Mouse (Mus musculus) kidney, adult 2 months (tissue): ENCODE data around the gene Fam57b. TPM values are rescaled to one million over a fixed set of nuclear protein-coding genes. Genes with fewer than 3 reads are reported as not detected.

ENCODE experiments used
- DNase-seq: peaks from one replicate; pipeline ENCODE4 v3.0.0; 2021
- H3K27ac ChIP-seq: fragments of 200-500 bp; 2 replicates; pipeline ENCODE4 v1.5.1; 2012; ENCODE audit warnings: low read depth, low read length, control low read depth, inconsistent platforms; ENCODE audit not compliant: insufficient read depth
- H3K27me3 ChIP-seq: fragments of 200-500 bp; replicated peaks from 2 replicates; pipeline ENCODE4 v1.6.1; 2012; ENCODE audit warnings: mild to moderate bottlenecking, moderate library complexity, low read length, inconsistent platforms; ENCODE audit not compliant: control insufficient read depth, insufficient read depth
- H3K36me3 ChIP-seq: fragments of 200-500 bp; 2 replicates; pipeline ENCODE4 v1.6.1; 2012; ENCODE audit warnings: mild to moderate bottlenecking, moderate library complexity, low read length, inconsistent platforms; ENCODE audit not compliant: control insufficient read depth, insufficient read depth
- H3K4me1 ChIP-seq: fragments of 200-500 bp; 2 replicates; pipeline ENCODE4 v1.6.1; 2011; ENCODE audit warnings: low read length; ENCODE audit not compliant: control insufficient read depth, insufficient read depth
- H3K4me3 ChIP-seq: fragments of 200-500 bp; 2 replicates; pipeline ENCODE4 v1.5.1; 2011; ENCODE audit warnings: mild to moderate bottlenecking, low read depth, low read length, control low read depth; ENCODE audit not compliant: insufficient read depth
- CTCF ChIP-seq: fragments of 200-500 bp; conservative IDR thresholded peaks from 2 replicates; pipeline ENCODE4 v1.5.1; 2011; ENCODE audit warnings: low read depth, mild to moderate bottlenecking, control low read depth, low read length, moderate library complexity, mixed read lengths; ENCODE audit not compliant: insufficient read depth, insufficient read length
- POLR2A ChIP-seq: fragments of 200-500 bp; IDR thresholded peaks from one replicate; pipeline ENCODE4 v1.6.1; 2011; ENCODE audit warnings: low read depth, low read length, control low read depth
- WGBS: fragments of 180-500 bp; shearing (Covaris S2); methylation state at CpG from one replicate; pipeline ENCODE4 v1.1.7; 2018; 5-methylcytosine and 5-hydroxymethylcytosine counted together
- polyA plus RNA-seq: library from polyadenylated mRNA; depleted of rRNA; stranded (reverse); fragments of >200 nt; gene quantifications from 2 replicates; pipeline ENCODE4 v1.2.3, GENCODE M21; 2012

The Fam57b gene
- polyA plus RNA-seq, 1 experiment, result 6.3 TPM

DNA sequence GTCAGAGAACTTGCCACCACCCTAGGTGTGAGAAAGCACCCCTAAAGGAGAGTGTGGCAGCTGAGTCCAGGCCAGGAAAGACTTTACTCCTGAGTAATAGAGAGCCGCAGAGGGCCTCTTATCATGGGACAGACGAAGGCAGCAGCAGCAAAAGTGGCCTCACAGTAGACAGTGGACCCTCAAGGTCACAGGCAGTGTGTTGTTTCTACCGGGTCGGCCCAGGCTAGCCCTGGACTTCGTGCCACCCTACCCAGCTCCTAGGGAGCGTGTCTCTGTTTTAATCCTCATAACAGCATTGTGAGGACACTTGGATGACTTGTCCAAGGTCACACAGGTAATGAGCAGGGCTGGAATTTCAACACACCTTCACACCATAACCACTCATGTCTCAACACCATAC, 52.7 kb downstream of the Fam57b start:
- WGBS, result 80% methylated on average over 6 of the region's 6 CpGs
- DNase-seq, result no peak
- H3K27me3 ChIP-seq, result peaks cover 3% of the 10 kb centered on the region
- TF ChIP-seq CTCF (no peak), POLR2A (no peak)
- H3K4me3 ChIP-seq, result no peak overlapping the region
- no peak overlapping the region for H3K27ac ChIP-seq
- H3K4me1 ChIP-seq, result no peaks in the 10 kb centered on the region
- no peaks in the 10 kb centered on the region for H3K36me3 ChIP-seq

DNA sequence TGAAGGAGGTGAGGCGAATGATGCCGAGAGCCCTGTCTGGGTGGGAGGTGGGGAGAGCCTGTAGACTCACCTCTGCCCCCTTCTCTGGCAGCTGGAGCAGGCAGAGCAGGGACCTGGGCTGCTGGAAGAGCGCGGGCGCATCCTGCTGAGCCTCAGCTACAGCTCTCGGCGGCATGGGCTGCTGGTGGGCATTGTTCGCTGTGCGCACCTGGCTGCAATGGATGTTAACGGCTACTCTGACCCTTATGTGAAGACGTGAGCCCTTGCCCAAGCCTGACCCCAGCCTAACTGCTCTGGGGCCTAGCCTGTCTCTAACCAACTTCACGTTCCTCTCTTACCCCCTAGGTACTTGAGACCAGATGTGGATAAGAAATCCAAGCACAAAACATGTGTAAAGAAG, 53.7 kb downstream of the Fam57b start:
- DNase-seq, result no peak
- no peaks in the 10 kb centered on the region for H3K4me1 ChIP-seq
- no peaks in the 10 kb centered on the region for H3K36me3 ChIP-seq
- no peak overlapping the region for H3K4me3 ChIP-seq
- no peak overlapping the region for H3K27ac ChIP-seq
- 64% methylated on average over 12 of the region's 12 CpGs for WGBS
- TF ChIP-seq POLR2A, result no peak
- H3K27me3 ChIP-seq, result peaks cover 3% of the 10 kb centered on the region

DNA sequence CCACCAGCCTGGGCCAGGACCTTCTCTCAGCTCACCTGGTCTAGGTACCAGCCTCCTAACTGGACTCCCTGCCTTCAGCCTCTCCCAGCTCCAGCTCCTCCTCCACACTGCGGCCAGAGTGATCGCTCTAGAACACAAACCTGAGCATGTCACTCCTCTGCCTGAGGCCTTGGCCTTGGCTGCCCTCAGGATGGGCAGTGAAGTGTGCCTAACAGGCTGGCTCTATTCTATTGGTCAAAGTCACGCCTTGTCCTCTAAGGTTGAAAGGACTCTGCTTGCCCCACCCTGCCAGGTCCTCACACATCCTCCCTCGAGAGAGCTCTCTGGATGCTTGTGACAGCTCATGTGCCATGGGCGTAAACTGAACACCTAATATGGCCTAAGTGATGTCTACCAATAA, 56.0 kb downstream of the Fam57b start:
- TF ChIP-seq POLR2A (no peak), CTCF (no peak)
- Histone ChIP-seq H3K4me3 (no peak overlapping the region), H3K27ac (no peak overlapping the region), H3K27me3 (no peaks in the 10 kb centered on the region), H3K36me3 (no peaks in the 10 kb centered on the region), H3K4me1 (no peaks in the 10 kb centered on the region)
- DNase-seq, result peak; percentile 88
- WGBS, result 44% methylated on average over 5 of the region's 5 CpGs

DNA sequence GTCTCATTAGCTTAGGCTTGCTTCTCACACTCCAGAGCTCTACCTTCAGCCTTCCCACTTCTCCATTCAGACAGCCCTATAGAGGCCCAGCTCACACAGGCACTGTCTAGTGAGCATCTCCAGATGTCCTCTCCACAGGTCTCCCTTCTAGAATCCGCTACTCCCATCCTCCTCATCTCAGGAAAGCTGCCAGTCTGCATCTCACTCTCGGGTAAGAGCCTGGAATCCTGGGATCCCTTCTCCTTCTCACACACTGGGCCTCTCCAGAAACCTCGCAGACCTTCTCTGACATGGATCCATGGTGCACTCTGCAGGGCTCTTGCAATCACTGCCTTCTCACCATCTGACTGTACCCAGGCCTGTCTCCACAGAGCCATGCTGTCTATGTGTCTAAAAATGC, 58.2 kb downstream of the Fam57b start:
- TF ChIP-seq POLR2A, result no peak
- TF ChIP-seq CTCF, result no peak
- 91% methylated on average over 3 of the region's 3 CpGs for WGBS
- Histone ChIP-seq H3K27me3 (no peaks in the 10 kb centered on the region), H3K4me3 (no peak overlapping the region), H3K4me1 (no peaks in the 10 kb centered on the region), H3K36me3 (no peaks in the 10 kb centered on the region), H3K27ac (no peak overlapping the region)
- no peak for DNase-seq

DNA sequence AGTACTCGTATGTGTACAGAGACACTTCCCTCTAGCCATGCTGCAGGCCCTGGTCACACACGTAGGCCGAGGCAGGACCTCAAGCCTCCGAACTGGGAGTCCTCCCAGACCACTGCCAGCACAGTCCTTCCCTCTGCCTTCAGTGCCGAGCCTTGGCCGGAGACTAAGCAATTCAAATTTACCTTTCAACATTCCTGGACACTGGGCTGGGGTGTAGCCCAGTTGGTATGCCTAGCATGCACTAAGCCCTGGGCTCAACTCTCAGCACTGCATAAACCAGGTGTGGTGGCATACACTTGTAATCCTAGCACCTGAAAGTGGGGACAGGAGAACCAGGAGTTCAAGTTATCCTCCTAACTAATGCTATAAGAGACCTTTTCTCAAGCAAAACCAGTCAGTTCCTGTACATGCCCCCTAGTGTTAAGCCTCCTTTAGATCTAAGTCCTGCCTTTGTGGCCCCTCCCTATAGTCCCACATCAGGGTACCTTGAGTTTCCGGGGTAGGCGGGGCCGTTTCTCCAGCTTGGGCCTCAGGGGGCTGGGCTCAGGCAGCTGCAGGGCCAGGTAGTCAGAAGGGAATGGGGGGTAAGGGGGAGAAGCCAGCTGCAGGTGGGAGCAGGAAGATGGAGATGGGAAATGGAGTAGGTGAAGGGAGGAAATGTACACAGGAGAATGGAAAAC, 59.4 kb downstream of the Fam57b start:
- no peaks in the 10 kb centered on the region for H3K36me3 ChIP-seq
- TF ChIP-seq CTCF, result no peak
- TF ChIP-seq POLR2A, result no peak
- H3K27me3 ChIP-seq, result no peaks in the 10 kb centered on the region
- no peak overlapping the region for H3K27ac ChIP-seq
- H3K4me3 ChIP-seq, result no peak overlapping the region
- no peak for DNase-seq
- 68% methylated on average over 9 of the region's 9 CpGs for WGBS
- peaks cover 4% of the 10 kb centered on the region; the same call in 1 of the 2 replicates for H3K4me1 ChIP-seq

DNA sequence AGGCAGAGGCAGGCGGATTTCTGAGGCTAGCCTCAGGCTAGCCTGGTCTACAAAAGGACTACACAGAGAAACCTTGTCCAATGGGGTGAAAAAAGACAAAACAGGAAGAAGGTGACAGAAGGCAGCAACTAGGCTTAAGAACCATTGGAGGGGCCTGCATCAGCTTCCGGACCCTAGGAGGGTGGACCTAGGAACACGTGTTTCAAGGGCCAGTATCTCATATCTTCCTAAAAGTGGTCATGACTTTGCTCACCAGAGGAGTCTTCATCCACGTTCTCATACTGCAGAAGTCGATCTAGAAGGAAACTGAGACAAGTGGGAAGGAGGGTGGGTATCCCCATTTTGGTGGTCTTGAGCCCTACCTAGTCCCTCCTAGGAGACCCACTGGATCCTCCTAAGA, 63.5 kb downstream of the Fam57b start:
- Histone ChIP-seq H3K36me3 (no peaks in the 10 kb centered on the region), H3K4me1 (peaks cover 9% of the 10 kb centered on the region; the same call in 1 of the 2 replicates), H3K27me3 (no peaks in the 10 kb centered on the region), H3K4me3 (peak overlapping the region; percentile 68), H3K27ac (no peak overlapping the region)
- WGBS, result 57% methylated on average over 5 of the region's 5 CpGs
- DNase-seq, result no peak
- TF ChIP-seq CTCF (no peak), POLR2A (no peak)

DNA sequence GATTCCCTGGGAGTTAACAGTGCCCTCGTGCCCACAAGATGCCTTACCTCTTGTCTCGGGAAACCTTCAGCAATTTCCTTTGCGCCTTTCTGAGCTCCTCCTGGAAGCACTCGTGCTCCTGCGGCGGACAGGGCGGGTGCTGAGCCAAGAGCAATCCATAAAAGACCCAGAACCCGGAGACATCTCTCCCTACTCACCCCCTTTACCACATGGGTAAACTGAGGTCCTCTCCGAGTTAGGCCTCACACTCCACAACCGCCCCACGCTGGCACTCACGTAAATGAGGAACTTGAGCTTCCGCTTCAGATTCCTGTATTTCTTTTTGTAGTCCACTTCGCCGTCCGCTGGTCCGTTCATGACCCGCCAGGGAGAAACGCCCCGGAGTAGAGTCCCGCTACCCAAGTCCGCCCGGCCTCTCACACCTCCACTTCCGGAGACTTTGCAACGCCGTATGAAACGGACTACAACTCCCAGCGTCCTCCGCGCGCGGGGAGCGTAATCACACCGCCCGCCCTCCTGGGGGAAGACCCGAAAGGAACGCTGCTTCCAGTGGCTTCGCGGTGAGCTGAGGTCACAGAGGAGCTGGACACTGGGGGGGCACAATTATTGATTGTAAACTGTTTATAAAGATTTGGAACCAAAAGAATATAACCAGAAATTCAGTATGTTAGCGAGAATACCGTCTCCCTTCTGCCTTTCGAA, 64.1 kb downstream of the Fam57b start, which contains the start of gene Hirip3:
Gene Hirip3, plus strand, starts transcription at position 544 of the 702 bp plus-strand sequence.
- Histone ChIP-seq H3K4me1 (peaks cover 9% of the 10 kb centered on the region; the same call in 1 of the 2 replicates), H3K27me3 (no peaks in the 10 kb centered on the region), H3K27ac (peak within 1 kb of the TSS; percentile 63; the same call in 1 of the 2 replicates), H3K36me3 (no peaks in the 10 kb centered on the region), H3K4me3 (peak within 1 kb of the TSS; percentile 68)
- DNase-seq, result peak; percentile 98
- under 1% methylated on average over 42 of the region's 42 CpGs for WGBS
- TF ChIP-seq POLR2A (peak; percentile 71), CTCF (no peak)
